Mouse (Mus musculus): ENCODE data around the gene Arsb. TPM values are rescaled to one million over a fixed set of nuclear protein-coding genes. Genes with fewer than 3 reads are reported as not detected.

The Arsb gene
- polyA plus RNA-seq, 1 experiment from 2014 or later: 7.8 TPM

- Histone ChIP-seq H3K27me3 (ENCODE audit: control insufficient read depth, insufficient read depth, low read length) (no peaks in the 10 kb centered on the region), H3K36me3 (replicated peaks; ENCODE audit: control insufficient read depth, insufficient read depth, low read depth, low read length) (no peaks in the 10 kb centered on the region), H3K9me3 (replicated peaks; ENCODE audit: control insufficient read depth, low read length) (no peaks in the 10 kb centered on the region), H3K4me3 (ENCODE audit: low read depth, low read length) (no peak overlapping the region), H3K4me2 (ENCODE audit: low read depth, low read length) (no peak overlapping the region), H3K27ac (replicated peaks; ENCODE audit: low read depth, low read length) (no peak overlapping the region), H3K4me1 (ENCODE audit: control insufficient read depth, insufficient read depth, low read length) (no peaks in the 10 kb centered on the region), H3K9ac (replicated peaks; ENCODE audit: low read length) (no peak overlapping the region)
- DNase-seq (ENCODE audit: low spot score) (no peak), ATAC-seq (replicated peaks; ENCODE audit: insufficient number of reproducible peaks, low FRiP score, low TSS enrichment, low read depth) (no peak)
- 77% methylated on average over 6 of the region's 6 CpGs for WGBS
Measured at GRCm38 (mm10) chr13:93822001-93822400, 50.6 kb downstream of the Arsb start.

- H3K4me2 ChIP-seq (ENCODE audit: low read depth, low read length): no peak overlapping the region
- no peak overlapping the region for H3K9ac ChIP-seq (replicated peaks; ENCODE audit: low read length)
- DNase-seq (ENCODE audit: low spot score) (no peak), ATAC-seq (replicated peaks; ENCODE audit: insufficient number of reproducible peaks, low FRiP score, low TSS enrichment, low read depth) (no peak)
- no peaks in the 10 kb centered on the region for H3K4me1 ChIP-seq (ENCODE audit: control insufficient read depth, insufficient read depth, low read length)
- no peaks in the 10 kb centered on the region for H3K36me3 ChIP-seq (replicated peaks; ENCODE audit: control insufficient read depth, insufficient read depth, low read depth, low read length)
- no peaks in the 10 kb centered on the region for H3K9me3 ChIP-seq (replicated peaks; ENCODE audit: control insufficient read depth, low read length)
- H3K27ac ChIP-seq (replicated peaks; ENCODE audit: low read depth, low read length): no peak overlapping the region
- no peak overlapping the region for H3K4me3 ChIP-seq (ENCODE audit: low read depth, low read length)
- no peaks in the 10 kb centered on the region for H3K27me3 ChIP-seq (ENCODE audit: control insufficient read depth, insufficient read depth, low read length)
- 81% methylated on average over 7 of the region's 7 CpGs for WGBS
Measured at GRCm38 (mm10) chr13:93825792-93826558, 54.5 kb downstream of the Arsb start.

DNA sequence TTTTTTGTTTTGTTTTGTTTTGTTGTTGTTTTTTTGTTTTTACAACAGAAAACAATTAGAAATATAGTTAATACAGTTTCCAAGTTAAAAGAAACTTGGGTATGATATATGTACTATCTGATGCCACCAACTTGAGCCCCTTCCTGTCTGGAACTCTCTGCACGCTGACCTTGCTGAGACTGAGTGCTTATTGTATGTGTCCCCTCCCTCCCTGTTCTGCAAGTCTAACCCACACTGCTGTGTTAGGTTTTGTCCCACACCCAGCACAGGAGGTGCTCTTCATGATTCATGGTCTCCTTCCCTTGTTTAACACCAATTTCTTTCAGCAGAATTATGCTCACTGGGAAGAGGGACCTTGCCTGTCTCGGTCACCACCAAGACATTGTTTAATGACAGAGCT, 56.3 kb downstream of the Arsb start:
- no peaks in the 10 kb centered on the region for H3K36me3 ChIP-seq (replicated peaks; ENCODE audit: control insufficient read depth, insufficient read depth, low read depth, low read length)
- no peaks in the 10 kb centered on the region for H3K27me3 ChIP-seq (ENCODE audit: control insufficient read depth, insufficient read depth, low read length)
- H3K4me1 ChIP-seq (ENCODE audit: control insufficient read depth, insufficient read depth, low read length): no peaks in the 10 kb centered on the region
- no peak for DNase-seq (ENCODE audit: low spot score)
- no peaks in the 10 kb centered on the region; the same call in 1 of the 2 replicates for H3K9me3 ChIP-seq (replicated peaks; ENCODE audit: control insufficient read depth, low read length)
- H3K4me2 ChIP-seq (ENCODE audit: low read depth, low read length): no peak overlapping the region
- no peak overlapping the region for H3K4me3 ChIP-seq (ENCODE audit: low read depth, low read length)
- no peak for ATAC-seq (replicated peaks; ENCODE audit: insufficient number of reproducible peaks, low FRiP score, low TSS enrichment, low read depth)
- H3K27ac ChIP-seq (replicated peaks; ENCODE audit: low read depth, low read length): no peak overlapping the region
- 87% methylated on average over 2 of the region's 2 CpGs for WGBS
- no peak overlapping the region for H3K9ac ChIP-seq (replicated peaks; ENCODE audit: low read length)

DNA sequence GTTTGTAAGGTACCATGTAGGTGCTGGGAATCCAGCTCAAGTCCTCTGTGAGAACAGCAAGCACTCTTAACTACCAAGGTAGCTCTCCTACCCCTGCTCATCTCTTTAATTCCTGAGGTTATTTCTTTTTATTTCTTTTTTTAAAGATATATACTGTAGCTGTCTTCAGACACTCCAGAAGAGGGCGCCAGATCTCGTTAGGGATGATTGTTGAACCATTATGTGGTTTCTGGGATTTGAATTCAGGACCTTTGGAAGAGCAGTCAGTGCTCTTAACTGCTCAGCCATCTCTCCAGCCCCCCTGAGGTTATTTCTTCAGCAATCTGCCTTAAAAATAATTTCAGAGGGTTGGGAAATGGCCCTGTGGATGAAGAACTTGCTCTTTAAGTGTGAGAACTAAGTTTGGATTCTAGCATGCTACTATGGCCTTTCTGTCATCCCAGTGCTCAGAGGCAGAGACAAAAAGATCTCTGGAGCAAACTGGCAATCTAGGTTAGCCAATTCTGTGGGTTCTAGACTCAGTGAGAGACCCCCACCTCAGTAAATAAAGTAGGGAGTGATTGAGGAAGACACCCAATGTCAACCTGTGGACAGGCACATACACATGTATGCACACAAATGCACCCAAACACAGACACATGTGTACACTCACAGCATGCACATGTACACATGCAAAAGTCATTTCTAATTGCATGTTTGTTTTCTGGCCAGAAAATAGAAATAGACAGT, 58.3 kb downstream of the Arsb start:
- Histone ChIP-seq H3K27me3 (ENCODE audit: control insufficient read depth, insufficient read depth, low read length) (no peaks in the 10 kb centered on the region), H3K27ac (replicated peaks; ENCODE audit: low read depth, low read length) (no peak overlapping the region), H3K9ac (replicated peaks; ENCODE audit: low read length) (no peak overlapping the region), H3K4me1 (ENCODE audit: control insufficient read depth, insufficient read depth, low read length) (no peaks in the 10 kb centered on the region), H3K36me3 (replicated peaks; ENCODE audit: control insufficient read depth, insufficient read depth, low read depth, low read length) (no peaks in the 10 kb centered on the region), H3K4me2 (ENCODE audit: low read depth, low read length) (no peak overlapping the region), H3K4me3 (ENCODE audit: low read depth, low read length) (no peak overlapping the region), H3K9me3 (replicated peaks; ENCODE audit: control insufficient read depth, low read length) (no peaks in the 10 kb centered on the region; the same call in 1 of the 2 replicates)
- DNase-seq (ENCODE audit: low spot score) (no peak), ATAC-seq (replicated peaks; ENCODE audit: insufficient number of reproducible peaks, low FRiP score, low TSS enrichment, low read depth) (no peak)
- WGBS: 49% methylated on average over 2 of the region's 2 CpGs

GRCm38 (mm10) chr13:93830294-93830645, 58.8 kb downstream of the Arsb start:
- H3K4me1 ChIP-seq (ENCODE audit: control insufficient read depth, insufficient read depth, low read length): no peaks in the 10 kb centered on the region
- no peaks in the 10 kb centered on the region for H3K27me3 ChIP-seq (ENCODE audit: control insufficient read depth, insufficient read depth, low read length)
- no peak overlapping the region for H3K9ac ChIP-seq (replicated peaks; ENCODE audit: low read length)
- H3K27ac ChIP-seq (replicated peaks; ENCODE audit: low read depth, low read length): no peak overlapping the region
- H3K4me2 ChIP-seq (ENCODE audit: low read depth, low read length): no peak overlapping the region
- no peak overlapping the region for H3K4me3 ChIP-seq (ENCODE audit: low read depth, low read length)
- no peaks in the 10 kb centered on the region for H3K36me3 ChIP-seq (replicated peaks; ENCODE audit: control insufficient read depth, insufficient read depth, low read depth, low read length)
- ATAC-seq (replicated peaks; ENCODE audit: insufficient number of reproducible peaks, low FRiP score, low TSS enrichment, low read depth) (no peak), DNase-seq (ENCODE audit: low spot score) (no peak)
- no peaks in the 10 kb centered on the region; the same call in 1 of the 2 replicates for H3K9me3 ChIP-seq (replicated peaks; ENCODE audit: control insufficient read depth, low read length)
- 84% methylated on average over 6 of the region's 6 CpGs for WGBS

DNA sequence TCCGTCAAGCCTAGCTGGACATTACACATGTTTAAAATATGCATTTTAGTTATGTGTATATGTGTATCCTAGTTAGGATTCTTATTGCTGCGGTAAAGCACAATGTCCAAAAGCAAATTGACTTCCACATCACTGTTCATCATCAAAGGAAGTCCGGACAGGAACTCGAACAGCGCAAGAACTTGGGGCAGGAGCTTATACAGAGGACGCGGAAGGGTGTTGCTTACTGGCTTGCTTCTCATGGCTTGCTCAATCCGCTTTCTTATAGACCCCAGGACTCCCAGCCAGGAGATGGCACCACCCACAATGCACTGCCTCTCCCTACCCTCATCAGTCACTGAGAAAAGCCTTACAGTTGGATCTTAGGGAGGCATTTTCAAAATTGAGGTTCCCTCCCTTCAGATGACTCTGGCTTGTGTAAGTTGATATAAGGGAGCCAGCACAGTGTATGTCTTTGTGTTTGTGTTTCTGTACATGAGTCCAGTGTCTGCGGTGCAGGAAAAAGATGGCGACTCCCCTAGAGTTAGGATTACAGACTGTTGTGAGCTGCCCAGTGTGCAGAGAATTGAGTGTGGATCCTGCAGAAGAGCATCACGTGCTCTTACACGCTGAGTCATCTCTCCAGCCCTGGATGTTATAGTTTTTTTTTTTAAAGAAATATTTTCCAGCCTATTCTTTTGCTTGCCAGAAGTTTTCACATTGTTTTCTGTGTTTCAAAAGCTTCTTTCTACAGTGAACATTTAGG, 66.2 kb downstream of the Arsb start:
- WGBS: 81% methylated on average over 12 of the region's 12 CpGs
- H3K4me1 ChIP-seq (ENCODE audit: control insufficient read depth, insufficient read depth, low read length): no peaks in the 10 kb centered on the region; the same call in 1 of the 2 replicates

GRCm38 (mm10) chr13:93838431-93839136, 67.2 kb downstream of the Arsb start:
- WGBS: 25% methylated on average over 8 of the region's 8 CpGs
- peak overlapping the region; percentile 52 for H3K27ac ChIP-seq (replicated peaks; ENCODE audit: low read depth, low read length)
- ATAC-seq (replicated peaks; ENCODE audit: insufficient number of reproducible peaks, low FRiP score, low TSS enrichment, low read depth) (no peak), DNase-seq (ENCODE audit: low spot score) (no peak)
- no peaks in the 10 kb centered on the region for H3K36me3 ChIP-seq (replicated peaks; ENCODE audit: control insufficient read depth, insufficient read depth, low read depth, low read length)
- H3K9ac ChIP-seq (replicated peaks; ENCODE audit: low read length): no peak overlapping the region
- no peaks in the 10 kb centered on the region for H3K9me3 ChIP-seq (replicated peaks; ENCODE audit: control insufficient read depth, low read length)
- H3K27me3 ChIP-seq (ENCODE audit: control insufficient read depth, insufficient read depth, low read length): no peaks in the 10 kb centered on the region
- H3K4me1 ChIP-seq (ENCODE audit: control insufficient read depth, insufficient read depth, low read length): no peaks in the 10 kb centered on the region; the same call in 1 of the 2 replicates
- H3K4me2 ChIP-seq (ENCODE audit: low read depth, low read length): no peak overlapping the region
- no peak overlapping the region for H3K4me3 ChIP-seq (ENCODE audit: low read depth, low read length)

More for the DNA sequence above, 66.2 kb downstream of the Arsb start:
- no peak for DNase-seq (ENCODE audit: low spot score)
- Histone ChIP-seq H3K4me2 (ENCODE audit: low read depth, low read length) (no peak overlapping the region), H3K4me3 (ENCODE audit: low read depth, low read length) (no peak overlapping the region), H3K36me3 (replicated peaks; ENCODE audit: control insufficient read depth, insufficient read depth, low read depth, low read length) (no peaks in the 10 kb centered on the region), H3K9ac (replicated peaks; ENCODE audit: low read length) (no peak overlapping the region), H3K27me3 (ENCODE audit: control insufficient read depth, insufficient read depth, low read length) (no peaks in the 10 kb centered on the region), H3K27ac (replicated peaks; ENCODE audit: low read depth, low read length) (peak overlapping the region; percentile 52), H3K9me3 (replicated peaks; ENCODE audit: control insufficient read depth, low read length) (no peaks in the 10 kb centered on the region)
- ATAC-seq (replicated peaks; ENCODE audit: insufficient number of reproducible peaks, low FRiP score, low TSS enrichment, low read depth): no peak
